Mouse (Mus musculus) myocyte (in vitro differentiated cells): ENCODE data around the gene Def8. TPM values are rescaled to one million over a fixed set of nuclear protein-coding genes. Genes with fewer than 3 reads are reported as not detected.
A peak's percentile ranks its signal among the peaks of the same experiment; 100 is the strongest.

Source experiments
- H3K27me3 ChIP-seq: one replicate; pipeline ENCODE4 v1.6.1; 2011; ENCODE audit not compliant: control insufficient read depth, insufficient read depth, insufficient read length
- H3K36me3 ChIP-seq: one replicate; pipeline ENCODE4 v1.6.1; 2011; ENCODE audit not compliant: control insufficient read depth, insufficient read depth
- H3K4me2 ChIP-seq: one replicate; pipeline ENCODE4 v1.6.1; 2011; ENCODE audit warnings: low read depth, control low read depth
- H3K4me3 ChIP-seq: one replicate; pipeline ENCODE4 v1.5.1; 2011; ENCODE audit warnings: mild to moderate bottlenecking, control low read depth, moderate library complexity
- H3K79me2 ChIP-seq: one replicate; pipeline ENCODE4 v1.6.1; 2011; ENCODE audit not compliant: control insufficient read depth, insufficient read depth
- H3ac ChIP-seq: one replicate; pipeline ENCODE4 v1.6.1; 2011; ENCODE audit not compliant: control insufficient read depth, insufficient read length
- CEBPB ChIP-seq: IDR thresholded peaks from 2 replicates; pipeline ENCODE4 v1.6.1; 2011; ENCODE audit warnings: mild to moderate bottlenecking, moderate library complexity; ENCODE audit not compliant: poor library complexity, insufficient read depth, severe bottlenecking
- E2F4 ChIP-seq: IDR thresholded peaks from one replicate; pipeline ENCODE4 v1.6.1; 2011; ENCODE audit warnings: mild to moderate bottlenecking, control low read depth, moderate library complexity; ENCODE audit not compliant: insufficient read depth
- MAX ChIP-seq: IDR thresholded peaks from one replicate; pipeline ENCODE4 v1.6.1; 2011; ENCODE audit warnings: low read depth, mild to moderate bottlenecking, control low read depth
- MYOD1 ChIP-seq, 3 experiments: IDR thresholded peaks; one replicate each; pipeline ENCODE4 v1.6.1; 2011; ENCODE audit warnings: control low read depth in 2 of 3, low read depth in 2 of 3, mild to moderate bottlenecking in 2 of 3, moderate library complexity in 1 of 3; ENCODE audit not compliant: insufficient read length in 2 of 3, control insufficient read depth in 1 of 3
- MYOG ChIP-seq, 3 experiments: IDR thresholded peaks; one replicate each; pipeline ENCODE4 v1.6.1; 2011; ENCODE audit warnings: control low read depth in 2 of 3, low read depth in 2 of 3, mild to moderate bottlenecking in 2 of 3; ENCODE audit not compliant: insufficient read length in 2 of 3, control insufficient read depth in 1 of 3, insufficient read depth in 1 of 3
- POLR2A ChIP-seq: IDR thresholded peaks from one replicate; pipeline ENCODE4 v1.6.1; 2011; ENCODE audit warnings: low read depth, mild to moderate bottlenecking, control low read depth, moderate library complexity; ENCODE audit not compliant: insufficient read length
- POLR2AphosphoS2 ChIP-seq: IDR thresholded peaks from one replicate; pipeline ENCODE4 v1.6.1; 2011; ENCODE audit warnings: low read depth, control low read depth; ENCODE audit not compliant: insufficient read length
- REST ChIP-seq: IDR thresholded peaks from one replicate; pipeline ENCODE4 v1.6.1; 2011; ENCODE audit warnings: mild to moderate bottlenecking, control low read depth, moderate library complexity; ENCODE audit not compliant: insufficient read depth, insufficient read length
- SRF ChIP-seq: IDR thresholded peaks from one replicate; pipeline ENCODE4 v1.6.1; 2011; ENCODE audit warnings: low read depth; ENCODE audit not compliant: control insufficient read depth, insufficient read length
- TCF12 ChIP-seq: IDR thresholded peaks from one replicate; pipeline ENCODE4 v1.6.1; 2011; ENCODE audit warnings: mild to moderate bottlenecking, control low read depth; ENCODE audit not compliant: poor library complexity, insufficient read depth, severe bottlenecking
- TCF3 ChIP-seq: IDR thresholded peaks from one replicate; pipeline ENCODE4 v1.6.1; 2011; ENCODE audit warnings: low read depth, control low read depth; ENCODE audit not compliant: insufficient read length
- USF1 ChIP-seq: IDR thresholded peaks from one replicate; pipeline ENCODE4 v1.6.1; 2011; ENCODE audit warnings: low read depth, mild to moderate bottlenecking, control low read depth, moderate library complexity
- polyA plus RNA-seq: library from polyadenylated mRNA; unstranded; fragments of >200 nt; fragmentation: generic; extraction: Trizol; gene quantifications from one replicate; pipeline ENCODE4 v1.2.1, GENCODE M21; 2012; ENCODE audit warnings: missing spikeins

Gene Def8
- polyA plus RNA-seq, 1 experiment, result 19.6 TPM

DNA sequence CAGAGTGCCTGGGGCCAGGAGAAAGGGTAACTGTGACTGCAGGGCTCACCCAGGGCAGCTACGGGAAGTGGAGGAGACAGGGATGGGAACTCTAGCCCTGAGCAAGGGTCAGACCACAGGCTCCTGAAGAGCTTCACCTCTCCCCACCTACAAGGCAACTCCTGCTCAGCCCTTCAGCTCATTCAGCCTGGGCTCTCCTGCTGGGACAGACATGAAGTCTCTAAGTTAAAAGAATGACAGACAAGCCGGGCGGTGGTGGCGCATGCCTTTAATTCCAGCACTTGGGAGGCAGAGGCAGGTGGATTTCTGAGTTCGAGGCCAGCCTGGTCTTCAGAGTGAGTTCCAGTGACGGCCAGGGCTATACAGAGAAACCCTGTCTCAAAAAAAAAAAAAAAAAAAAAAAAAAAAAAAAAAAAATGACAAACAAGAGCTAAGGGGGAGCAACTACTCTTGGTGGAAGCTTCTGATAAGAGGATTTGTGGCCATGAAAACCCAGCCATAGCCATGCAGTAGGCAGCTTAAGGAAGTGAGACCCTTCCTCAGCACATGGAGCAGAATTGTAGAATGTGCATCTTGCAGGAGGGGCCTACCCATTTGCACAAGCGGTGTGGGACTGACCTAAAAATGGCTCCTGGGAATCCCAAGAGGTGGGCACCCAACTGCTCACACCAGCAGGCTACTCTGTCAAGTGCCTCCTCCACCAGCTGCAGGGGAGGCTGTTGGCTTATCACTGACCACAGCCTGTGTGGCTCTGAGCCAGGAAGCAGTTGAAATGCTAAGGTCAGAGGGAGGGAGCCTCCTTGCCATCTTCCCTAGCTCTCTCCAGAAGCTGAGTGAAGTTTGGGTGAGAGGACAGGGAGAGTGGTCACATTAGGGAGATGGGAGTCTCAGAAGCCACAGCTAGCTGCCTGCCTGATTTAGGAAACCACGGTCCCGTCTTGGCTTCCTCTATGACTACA is 14.5 kb upstream of the Def8 start:
- H3K36me3 ChIP-seq, result no peaks in the 10 kb centered on the region
- no peak for TF ChIP-seq POLR2A
- TF ChIP-seq MYOD1 (IDR thresholded peaks at IDR 0.05; ENCODE audit: control insufficient read depth in 1 of 3, insufficient read length in 2 of 3, low read depth in 2 of 3), result peak; percentile 20 to 91 (median 75)
- TF ChIP-seq TCF12, result peak; percentile 43
- no peak for TF ChIP-seq SRF
- no peak for TF ChIP-seq E2F4
- TF ChIP-seq MAX, result no peak
- no peak for TF ChIP-seq USF1
- TF ChIP-seq TCF3, result peak; percentile 56
- no peak for TF ChIP-seq POLR2AphosphoS2
- peak; percentile 39 to 92 (median 84) for TF ChIP-seq MYOG (IDR thresholded peaks at IDR 0.05; ENCODE audit: control insufficient read depth in 1 of 3, insufficient read depth in 1 of 3, insufficient read length in 2 of 3, low read depth in 2 of 3)
- TF ChIP-seq CEBPB, result no peak
- no peak overlapping the region for H3ac ChIP-seq
- H3K4me2 ChIP-seq, result peak overlapping the region; percentile 79
- H3K27me3 ChIP-seq, result no peaks in the 10 kb centered on the region
- H3K79me2 ChIP-seq, result peaks cover 5% of the 10 kb centered on the region
- no peak overlapping the region for H3K4me3 ChIP-seq

DNA sequence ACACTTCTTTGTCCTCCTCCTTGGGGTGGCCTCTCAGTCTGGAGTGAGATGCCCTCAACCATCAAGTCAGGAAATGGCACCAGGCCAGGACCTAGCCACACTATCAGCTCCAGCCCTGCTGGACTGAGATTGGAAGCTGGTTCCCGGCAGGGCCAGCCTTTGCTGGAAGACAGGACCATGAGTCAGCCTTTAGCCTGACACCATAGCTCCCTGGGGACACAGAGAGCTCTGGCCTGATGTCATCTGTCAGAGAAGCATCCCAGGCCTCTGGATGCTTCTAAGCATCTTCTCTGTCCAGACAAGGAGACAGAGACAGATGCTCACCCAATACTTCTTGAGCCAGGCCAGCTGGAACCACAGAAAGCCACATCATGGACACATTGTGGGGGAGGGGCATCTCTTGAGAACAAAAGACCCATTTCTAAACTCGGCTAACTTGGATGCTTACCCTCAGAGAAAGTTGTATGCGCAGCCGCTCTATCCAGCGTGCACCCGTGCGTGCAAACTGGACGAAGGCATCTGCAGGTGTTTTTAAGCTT is 13.2 kb upstream of the Def8 start:
- Histone ChIP-seq H3K4me2 (peak overlapping the region; percentile 79), H3K27me3 (no peaks in the 10 kb centered on the region)

DNA sequence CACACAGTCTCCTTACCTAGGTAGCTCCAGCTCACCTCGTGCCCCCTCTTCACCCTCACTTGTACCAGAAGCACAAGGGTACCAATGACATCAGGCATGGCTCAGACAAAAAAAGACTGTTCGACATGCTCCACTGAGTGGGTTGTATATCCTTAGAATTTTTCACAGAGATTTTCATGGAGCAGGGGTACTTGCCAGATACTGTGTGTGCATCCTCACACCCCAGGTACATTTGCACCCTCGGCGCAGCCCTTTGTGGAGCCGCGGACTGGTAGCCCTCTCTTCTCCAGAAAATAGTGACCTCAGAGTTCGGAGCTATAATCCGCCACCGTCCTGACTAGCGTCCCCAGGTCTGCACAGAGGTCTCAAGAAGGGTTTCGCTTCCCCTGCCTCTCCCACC is 12.5 kb upstream of the Def8 start:
- peaks cover 9% of the 10 kb centered on the region for H3K79me2 ChIP-seq
- H3K36me3 ChIP-seq, result no peaks in the 10 kb centered on the region
- H3K4me3 ChIP-seq, result peak overlapping the region; percentile 40
- H3ac ChIP-seq, result peak overlapping the region; percentile 35
- TF ChIP-seq REST (no peak), CEBPB (no peak), MAX (no peak), E2F4 (no peak), TCF12 (no peak), USF1 (no peak), TCF3 (no peak), POLR2AphosphoS2 (no peak), MYOD1 (IDR thresholded peaks at IDR 0.05; ENCODE audit: control insufficient read depth in 1 of 3, insufficient read length in 2 of 3, low read depth in 2 of 3) (no peak), MYOG (IDR thresholded peaks at IDR 0.05; ENCODE audit: control insufficient read depth in 1 of 3, insufficient read depth in 1 of 3, insufficient read length in 2 of 3, low read depth in 2 of 3) (no peak), POLR2A (no peak), SRF (no peak)
- peak overlapping the region; percentile 79 for H3K4me2 ChIP-seq
- no peaks in the 10 kb centered on the region for H3K27me3 ChIP-seq

More for the DNA sequence above, 13.2 kb upstream of the Def8 start:
- peak overlapping the region; percentile 40 for H3K4me3 ChIP-seq
- H3K36me3 ChIP-seq, result no peaks in the 10 kb centered on the region
- no peak overlapping the region for H3ac ChIP-seq
- H3K79me2 ChIP-seq, result peaks cover 7% of the 10 kb centered on the region
- TF ChIP-seq REST (no peak), POLR2AphosphoS2 (no peak), POLR2A (no peak), MYOD1 (IDR thresholded peaks at IDR 0.05; ENCODE audit: control insufficient read depth in 1 of 3, insufficient read length in 2 of 3, low read depth in 2 of 3) (peak in 1 of 3 experiments; percentile 43), E2F4 (no peak), TCF12 (no peak), MYOG (IDR thresholded peaks at IDR 0.05; ENCODE audit: control insufficient read depth in 1 of 3, insufficient read depth in 1 of 3, insufficient read length in 2 of 3, low read depth in 2 of 3) (peak in 1 of 3 experiments; percentile 50)

DNA sequence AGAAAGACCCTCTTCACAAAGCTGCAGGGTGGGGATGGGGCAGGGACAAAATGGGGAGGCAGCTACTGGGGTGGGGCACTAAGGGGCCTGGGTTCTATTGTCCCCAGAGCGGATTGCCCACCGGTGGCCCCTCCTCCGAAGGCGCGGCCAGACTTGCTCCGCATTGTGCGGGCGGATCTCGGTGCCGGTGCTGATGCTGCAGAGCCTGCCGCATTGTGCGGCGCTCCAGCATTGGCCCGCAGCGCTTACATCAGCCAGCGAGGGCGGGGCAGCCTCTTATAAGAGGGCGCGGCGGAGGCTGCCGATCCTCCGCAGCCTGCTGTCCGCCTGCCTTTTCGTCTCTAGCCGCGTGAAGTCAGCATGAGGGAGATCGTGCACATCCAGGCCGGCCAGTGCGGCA is 12.1 kb upstream of the Def8 start, which contains the start of gene Tubb3:
TSS of gene Tubb3 (plus strand) at position 179 of the 400 bp plus-strand sequence.
- Histone ChIP-seq H3K4me3 (peak within 1 kb of the TSS; percentile 40), H3K27me3 (no peaks in the 10 kb centered on the region), H3K4me2 (peak within 1 kb of the TSS; percentile 79), H3K79me2 (peaks cover 9% of the 10 kb centered on the region), H3K36me3 (no peaks in the 10 kb centered on the region), H3ac (peak within 1 kb of the TSS; percentile 35)
- TF ChIP-seq REST (no peak), MAX (no peak), POLR2A (peak; percentile 91), CEBPB (no peak), POLR2AphosphoS2 (peak; percentile 92), TCF12 (no peak), MYOG (IDR thresholded peaks at IDR 0.05; ENCODE audit: control insufficient read depth in 1 of 3, insufficient read depth in 1 of 3, insufficient read length in 2 of 3, low read depth in 2 of 3) (no peak), USF1 (no peak), SRF (no peak), MYOD1 (IDR thresholded peaks at IDR 0.05; ENCODE audit: control insufficient read depth in 1 of 3, insufficient read length in 2 of 3, low read depth in 2 of 3) (peak in 1 of 3 experiments; percentile 25)
